Mouse (Mus musculus): Measurements from ENCODE around the gene Nf1. TPM values are rescaled to one million over a fixed set of nuclear protein-coding genes. Genes with fewer than 3 reads are reported as not detected.
A peak's percentile ranks its signal among the peaks of the same experiment; 100 is the strongest.

Gene Nf1
- polyA plus RNA-seq, 1 experiment from 2014 or later = 7.1 TPM

DNA sequence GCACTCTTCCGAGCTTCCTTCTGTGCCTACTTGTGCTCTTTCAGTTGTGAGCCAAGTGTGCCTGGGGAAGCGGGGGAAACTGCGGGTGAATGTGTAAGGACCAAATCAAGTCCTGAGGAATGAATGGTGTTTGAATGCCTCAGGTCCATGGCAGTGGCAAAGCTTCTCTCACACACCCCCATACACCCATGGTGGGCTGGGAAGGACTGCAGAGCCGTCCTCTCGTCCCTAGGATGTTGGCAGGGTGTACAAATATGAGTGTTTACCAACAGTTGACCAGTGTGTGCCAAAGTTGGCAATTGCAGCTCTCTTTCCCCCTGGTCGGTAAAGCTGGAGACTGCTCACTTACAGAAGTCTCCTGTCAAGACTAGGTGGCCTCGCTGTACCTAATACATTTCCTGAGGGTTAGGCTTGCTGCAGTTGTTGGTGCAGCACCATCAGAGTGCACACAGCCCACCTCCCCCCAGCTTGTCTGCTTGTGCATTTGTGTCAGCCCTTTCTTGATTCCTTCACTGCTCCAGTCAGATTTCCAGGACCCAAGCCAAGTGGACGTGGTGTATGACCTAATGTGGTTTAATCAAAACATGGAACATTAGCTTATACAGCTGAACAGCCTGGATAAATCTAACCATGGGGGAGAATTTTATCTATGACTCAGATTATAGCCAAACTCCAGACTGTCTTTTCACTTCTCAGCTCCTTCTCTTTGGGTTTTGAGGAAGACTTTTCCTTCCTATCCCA lies 194.6 kb downstream of the Nf1 start:
- WGBS = 79% methylated on average over 8 of the region's 8 CpGs
- H3K4me3 ChIP-seq = no peak overlapping the region
- H3K27ac ChIP-seq = no peak overlapping the region

DNA sequence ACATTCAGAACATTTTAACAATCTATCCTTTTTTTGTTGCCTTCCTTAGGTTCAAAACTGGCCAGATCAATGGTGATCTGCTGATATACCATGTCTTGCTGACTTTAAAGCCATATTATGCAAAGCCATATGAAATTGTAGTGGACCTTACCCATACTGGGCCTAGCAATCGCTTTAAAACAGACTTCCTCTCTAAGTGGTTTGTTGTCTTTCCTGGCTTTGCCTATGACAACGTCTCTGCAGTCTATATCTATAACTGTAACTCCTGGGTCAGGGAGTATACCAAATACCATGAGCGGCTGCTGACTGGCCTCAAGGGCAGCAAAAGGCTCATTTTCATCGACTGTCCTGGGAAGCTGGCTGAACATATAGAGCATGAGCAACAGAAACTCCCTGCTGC lies 196.1 kb downstream of the Nf1 start:
- ATAC-seq = no peak
- H3K27me3 ChIP-seq = no peaks in the 10 kb centered on the region
- no peak overlapping the region for H3K4me2 ChIP-seq
- no peak overlapping the region for H3K4me3 ChIP-seq
- no peak overlapping the region for H3K9ac ChIP-seq
- no peak overlapping the region for H3K27ac ChIP-seq
- H3K9me3 ChIP-seq (replicated peaks) = no peaks in the 10 kb centered on the region
- H3K4me1 ChIP-seq = peaks cover 6% of the 10 kb centered on the region; the same call in 1 of the 2 replicates
- H3K36me3 ChIP-seq (ENCODE audit: poor library complexity, severe bottlenecking) = peaks cover 37% of the 10 kb centered on the region
- WGBS = 87% methylated on average over 4 of the region's 4 CpGs

More for the DNA sequence above, 194.6 kb downstream of the Nf1 start:
- Histone ChIP-seq H3K36me3 (ENCODE audit: poor library complexity, severe bottlenecking) (peaks cover 33% of the 10 kb centered on the region), H3K9ac (no peak overlapping the region), H3K4me2 (no peak overlapping the region), H3K4me1 (peaks cover 6% of the 10 kb centered on the region; the same call in 1 of the 2 replicates), H3K9me3 (replicated peaks) (no peaks in the 10 kb centered on the region), H3K27me3 (no peaks in the 10 kb centered on the region)
- no peak for ATAC-seq

DNA sequence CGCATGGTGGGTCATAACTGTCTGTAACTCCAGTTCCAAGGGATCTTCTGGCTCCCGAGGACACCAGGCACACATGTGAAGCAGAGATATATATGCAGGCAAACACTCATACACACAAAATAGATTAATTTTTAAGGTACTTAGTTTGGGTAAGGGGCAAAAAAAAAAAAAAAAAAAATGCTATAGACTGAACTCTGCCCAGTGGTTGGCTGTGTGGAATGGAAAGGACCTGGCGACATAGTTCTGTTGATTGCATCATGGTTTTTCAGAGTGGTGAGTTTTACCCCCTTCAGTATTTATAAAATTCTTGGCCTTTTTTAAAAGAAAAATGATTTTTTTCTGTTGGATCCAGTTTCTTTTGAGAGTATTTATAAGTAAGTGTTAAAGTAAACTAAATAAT lies 196.8 kb downstream of the Nf1 start:
- peaks cover 6% of the 10 kb centered on the region; the same call in 1 of the 2 replicates for H3K4me1 ChIP-seq
- H3K4me3 ChIP-seq = no peak overlapping the region
- no peak overlapping the region for H3K4me2 ChIP-seq
- WGBS = 97% methylated on average over 3 of the region's 3 CpGs
- H3K9ac ChIP-seq = no peak overlapping the region
- no peak overlapping the region for H3K27ac ChIP-seq
- H3K9me3 ChIP-seq (replicated peaks) = no peaks in the 10 kb centered on the region
- ATAC-seq = no peak
- H3K27me3 ChIP-seq = no peaks in the 10 kb centered on the region
- H3K36me3 ChIP-seq (ENCODE audit: poor library complexity, severe bottlenecking) = peaks cover 42% of the 10 kb centered on the region

DNA sequence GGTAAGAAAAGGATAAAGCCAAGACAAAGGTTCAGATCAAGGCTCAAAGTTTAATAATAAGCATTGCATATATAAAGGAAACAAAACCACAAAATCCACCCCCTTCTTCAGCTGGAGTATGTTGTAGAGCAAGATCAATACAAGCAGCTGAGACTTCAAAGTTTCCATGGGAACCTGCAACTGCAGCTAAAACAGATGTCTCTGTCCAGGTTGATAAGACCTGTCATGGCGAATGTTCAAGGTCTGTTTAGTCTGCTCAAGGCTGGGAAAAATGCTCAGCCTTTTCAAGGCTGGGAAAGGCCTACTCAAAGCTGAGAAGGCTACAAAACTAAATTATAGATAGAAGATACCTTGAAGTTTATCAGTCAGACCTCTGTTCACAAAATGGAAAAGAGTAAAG lies 213.1 kb downstream of the Nf1 start:
- Histone ChIP-seq H3K36me3 (ENCODE audit: poor library complexity, severe bottlenecking) (peaks cover 86% of the 10 kb centered on the region), H3K9ac (no peak overlapping the region), H3K27me3 (no peaks in the 10 kb centered on the region), H3K27ac (no peak overlapping the region), H3K4me2 (no peak overlapping the region), H3K4me3 (no peak overlapping the region), H3K9me3 (replicated peaks) (no peaks in the 10 kb centered on the region), H3K4me1 (no peaks in the 10 kb centered on the region)
- no peak for ATAC-seq
- WGBS = 91% methylated on average over 1 of the region's 1 CpGs

DNA sequence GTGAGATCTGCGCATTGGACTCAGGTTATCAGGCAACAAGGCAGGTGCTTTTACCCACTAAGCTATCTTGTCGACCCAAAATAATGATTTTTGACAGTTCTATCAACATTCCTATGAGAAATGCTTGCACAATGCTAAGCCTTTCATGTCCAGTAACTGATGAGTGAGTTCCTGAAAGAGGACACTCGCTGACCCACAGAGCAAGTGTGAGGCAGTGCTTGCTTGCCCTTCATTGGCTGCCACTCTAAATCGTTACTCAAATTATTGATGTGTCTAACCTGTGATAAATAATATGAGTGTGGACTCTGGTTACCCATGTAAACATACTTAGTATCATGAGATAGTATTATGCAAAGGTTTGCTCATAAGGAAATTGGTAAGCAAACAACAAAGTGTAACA lies 221.0 kb downstream of the Nf1 start:
- H3K4me3 ChIP-seq = no peak overlapping the region
- H3K4me2 ChIP-seq = no peak overlapping the region
- no peaks in the 10 kb centered on the region for H3K4me1 ChIP-seq
- H3K27me3 ChIP-seq = no peaks in the 10 kb centered on the region
- H3K36me3 ChIP-seq (ENCODE audit: poor library complexity, severe bottlenecking) = peaks cover 83% of the 10 kb centered on the region
- 94% methylated on average over 4 of the region's 4 CpGs for WGBS
- no peak for ATAC-seq
- H3K27ac ChIP-seq = no peak overlapping the region
- no peak overlapping the region for H3K9ac ChIP-seq
- H3K9me3 ChIP-seq (replicated peaks) = no peaks in the 10 kb centered on the region

DNA sequence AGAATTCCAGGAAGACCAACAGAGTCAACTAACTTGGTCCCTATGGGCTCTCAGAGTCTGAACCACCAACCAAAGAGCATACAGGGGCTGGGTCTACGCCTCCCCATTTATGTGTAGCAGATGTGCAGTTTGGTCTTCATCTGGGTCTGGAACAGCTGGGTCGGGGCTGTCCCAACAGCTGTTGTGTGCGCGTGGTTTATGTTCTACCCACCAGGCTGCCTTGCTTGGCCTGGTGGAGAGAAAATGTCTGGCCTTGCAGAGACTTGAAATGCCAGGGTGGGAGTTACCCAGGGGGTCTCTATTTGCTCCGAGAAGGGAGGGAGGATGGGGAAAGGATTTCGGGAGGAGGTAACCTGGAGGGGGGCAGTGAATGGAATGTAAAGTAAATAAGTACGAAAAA lies 224.0 kb downstream of the Nf1 start:
- no peak for ATAC-seq
- no peak overlapping the region for H3K9ac ChIP-seq
- H3K4me3 ChIP-seq = no peak overlapping the region
- peaks cover 88% of the 10 kb centered on the region for H3K36me3 ChIP-seq (ENCODE audit: poor library complexity, severe bottlenecking)
- no peak overlapping the region for H3K4me2 ChIP-seq
- WGBS = 91% methylated on average over 7 of the region's 7 CpGs
- H3K27ac ChIP-seq = no peak overlapping the region
- H3K9me3 ChIP-seq (replicated peaks) = no peaks in the 10 kb centered on the region
- H3K27me3 ChIP-seq = no peaks in the 10 kb centered on the region
- no peaks in the 10 kb centered on the region for H3K4me1 ChIP-seq

DNA sequence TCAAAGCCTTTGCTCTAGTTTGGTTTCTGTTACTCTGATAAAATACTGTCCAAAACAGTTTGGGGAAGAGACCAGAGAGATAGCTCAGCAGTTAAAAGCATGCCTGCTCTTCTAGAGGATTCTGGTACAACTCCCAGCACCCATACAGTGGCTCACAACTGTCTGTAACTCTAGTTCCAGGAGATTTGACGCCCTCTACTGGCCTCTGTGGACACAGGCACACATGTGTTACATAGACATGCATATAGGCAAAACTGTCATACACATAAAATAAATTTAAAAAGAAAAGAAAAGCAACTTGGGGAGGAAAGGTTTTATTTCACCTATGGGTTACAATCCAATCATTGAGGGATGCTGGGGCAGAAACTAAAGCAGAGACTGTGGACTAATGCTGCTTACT lies 227.5 kb downstream of the Nf1 start:
- no peak for ATAC-seq
- H3K9me3 ChIP-seq (replicated peaks) = no peaks in the 10 kb centered on the region
- H3K36me3 ChIP-seq (ENCODE audit: poor library complexity, severe bottlenecking) = peaks cover 88% of the 10 kb centered on the region
- H3K4me3 ChIP-seq = no peak overlapping the region
- H3K4me1 ChIP-seq = no peaks in the 10 kb centered on the region
- no peak overlapping the region for H3K4me2 ChIP-seq
- no peak overlapping the region for H3K27ac ChIP-seq
- 84% methylated on average over 1 of the region's 1 CpGs for WGBS
- H3K9ac ChIP-seq = no peak overlapping the region
- H3K27me3 ChIP-seq = no peaks in the 10 kb centered on the region

DNA sequence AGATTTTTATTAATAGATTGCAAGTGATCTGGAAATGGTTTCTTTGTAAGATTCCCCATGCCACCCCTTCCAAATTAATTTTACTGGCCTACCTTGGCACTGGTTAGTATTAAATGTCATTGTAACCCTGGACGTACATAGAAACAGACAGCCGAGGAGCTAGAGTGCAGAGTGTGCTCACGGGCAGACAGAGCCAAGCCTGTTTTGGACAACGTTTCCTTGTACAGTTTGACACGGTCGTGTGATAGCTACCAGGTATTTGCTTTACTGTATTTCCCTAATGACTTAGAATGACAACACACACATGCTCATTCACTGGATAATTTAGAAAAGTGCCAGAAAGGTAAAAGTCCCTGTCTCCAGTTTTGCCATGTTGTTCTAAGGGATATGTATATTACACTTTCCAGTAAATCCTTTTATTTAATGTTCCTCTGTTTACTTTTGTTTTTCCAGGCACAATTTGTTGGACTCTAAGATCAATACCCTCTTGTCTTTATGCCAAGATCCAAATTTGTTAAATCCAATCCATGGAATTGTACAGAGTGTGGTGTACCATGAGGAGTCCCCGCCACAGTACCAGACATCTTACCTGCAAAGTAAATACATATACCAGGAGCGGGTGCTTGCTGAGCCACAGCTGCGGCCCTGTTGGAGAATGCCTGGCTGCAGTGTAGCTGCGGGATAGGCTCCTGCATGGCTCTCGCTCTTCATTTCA lies 228.9 kb downstream of the Nf1 start:
- Histone ChIP-seq H3K36me3 (ENCODE audit: poor library complexity, severe bottlenecking) (peaks cover 84% of the 10 kb centered on the region), H3K9me3 (replicated peaks) (no peaks in the 10 kb centered on the region), H3K4me2 (no peak overlapping the region), H3K4me3 (no peak overlapping the region), H3K4me1 (no peaks in the 10 kb centered on the region), H3K9ac (no peak overlapping the region), H3K27ac (no peak overlapping the region), H3K27me3 (no peaks in the 10 kb centered on the region)
- ATAC-seq = no peak
- 94% methylated on average over 11 of the region's 11 CpGs for WGBS

DNA sequence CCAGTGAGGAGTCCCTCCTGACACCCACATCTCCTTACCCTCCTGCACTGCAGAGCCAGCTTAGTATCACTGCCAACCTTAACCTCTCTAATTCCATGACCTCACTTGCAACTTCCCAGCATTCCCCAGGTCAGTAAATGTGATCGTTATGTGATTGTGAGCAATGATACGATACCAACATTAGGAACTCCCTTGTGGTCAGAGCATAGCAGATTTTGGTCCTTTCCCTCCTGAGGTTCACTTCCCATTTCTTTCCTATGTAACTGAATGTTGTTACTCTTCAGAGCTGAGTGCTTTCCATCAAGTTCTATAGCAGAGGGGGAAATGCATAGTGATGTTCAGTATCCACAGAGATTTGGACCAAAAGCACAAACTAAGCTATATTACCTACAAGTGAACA lies 230.8 kb downstream of the Nf1 start:
- Histone ChIP-seq H3K4me3 (no peak overlapping the region), H3K4me1 (no peaks in the 10 kb centered on the region), H3K36me3 (ENCODE audit: poor library complexity, severe bottlenecking) (peaks cover 88% of the 10 kb centered on the region), H3K9me3 (replicated peaks) (no peaks in the 10 kb centered on the region), H3K27me3 (no peaks in the 10 kb centered on the region), H3K27ac (no peak overlapping the region), H3K9ac (no peak overlapping the region), H3K4me2 (no peak overlapping the region)
- no peak for ATAC-seq
- 92% methylated on average over 2 of the region's 2 CpGs for WGBS

DNA sequence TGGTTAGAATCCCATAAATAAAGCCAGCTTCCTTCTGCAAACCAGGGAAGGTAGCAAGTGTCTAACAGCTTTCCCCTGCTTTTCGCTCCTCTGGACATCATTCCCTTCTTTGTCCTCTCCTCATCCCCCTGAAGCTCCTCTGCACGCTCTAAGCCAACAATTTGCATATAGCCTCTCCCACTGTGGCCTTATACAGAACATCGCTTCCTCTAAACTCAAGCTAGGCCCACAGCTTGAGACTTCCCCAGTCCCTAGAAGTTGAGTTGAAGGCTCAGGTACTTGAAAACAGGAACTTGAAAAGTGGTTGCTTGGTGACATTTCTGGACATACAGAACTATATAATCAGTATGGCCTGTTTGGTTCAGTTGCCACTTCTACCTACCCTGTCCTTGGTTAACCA lies 234.3 kb downstream of the Nf1 start:
- Histone ChIP-seq H3K36me3 (ENCODE audit: poor library complexity, severe bottlenecking) (peaks cover 72% of the 10 kb centered on the region), H3K27me3 (no peaks in the 10 kb centered on the region), H3K4me3 (no peak overlapping the region), H3K27ac (no peak overlapping the region), H3K4me2 (no peak overlapping the region), H3K9me3 (replicated peaks) (no peaks in the 10 kb centered on the region), H3K9ac (no peak overlapping the region), H3K4me1 (no peaks in the 10 kb centered on the region)
- WGBS = 71% methylated on average over 3 of the region's 3 CpGs
- ATAC-seq = no peak

DNA sequence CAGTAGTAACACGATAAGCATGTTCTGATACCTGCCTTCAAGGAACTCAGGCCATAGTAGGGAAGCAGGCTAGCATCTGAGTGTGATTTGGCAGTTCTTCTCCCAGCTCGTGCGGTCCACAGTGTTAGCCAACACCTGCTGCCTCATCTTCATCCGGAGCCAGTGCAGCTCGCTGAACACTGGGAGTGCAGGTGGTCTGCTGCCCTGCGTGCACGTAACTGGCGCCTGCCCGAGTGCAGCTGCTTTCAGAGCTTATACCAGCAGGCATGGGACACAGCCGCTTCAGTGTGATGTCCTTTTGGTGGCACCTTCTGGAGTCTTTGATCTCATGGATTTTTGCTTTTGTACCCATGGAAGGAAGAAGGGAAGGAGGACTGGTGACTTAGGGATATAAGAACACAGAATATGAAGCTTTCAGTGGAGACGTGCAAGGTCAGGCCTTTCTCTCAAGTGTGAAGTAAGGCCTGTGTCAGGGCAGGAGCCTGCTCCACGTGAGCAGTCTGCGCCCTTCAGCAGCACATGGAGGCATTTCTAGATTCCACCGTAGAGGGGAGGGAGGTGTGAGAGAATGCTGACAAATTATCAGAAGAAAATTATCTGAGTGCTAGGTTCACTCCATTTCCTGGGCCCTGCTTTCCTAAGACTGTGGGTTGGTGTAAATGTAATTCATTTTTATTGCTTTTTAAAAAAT lies 236.0 kb downstream of the Nf1 start:
- no peaks in the 10 kb centered on the region for H3K4me1 ChIP-seq
- H3K36me3 ChIP-seq (ENCODE audit: poor library complexity, severe bottlenecking) = peaks cover 65% of the 10 kb centered on the region
- H3K9ac ChIP-seq = no peak overlapping the region
- H3K4me2 ChIP-seq = no peak overlapping the region
- ATAC-seq = no peak
- no peaks in the 10 kb centered on the region for H3K9me3 ChIP-seq (replicated peaks)
- H3K27me3 ChIP-seq = no peaks in the 10 kb centered on the region
- 88% methylated on average over 14 of the region's 14 CpGs for WGBS
- H3K4me3 ChIP-seq = no peak overlapping the region
- H3K27ac ChIP-seq = no peak overlapping the region

DNA sequence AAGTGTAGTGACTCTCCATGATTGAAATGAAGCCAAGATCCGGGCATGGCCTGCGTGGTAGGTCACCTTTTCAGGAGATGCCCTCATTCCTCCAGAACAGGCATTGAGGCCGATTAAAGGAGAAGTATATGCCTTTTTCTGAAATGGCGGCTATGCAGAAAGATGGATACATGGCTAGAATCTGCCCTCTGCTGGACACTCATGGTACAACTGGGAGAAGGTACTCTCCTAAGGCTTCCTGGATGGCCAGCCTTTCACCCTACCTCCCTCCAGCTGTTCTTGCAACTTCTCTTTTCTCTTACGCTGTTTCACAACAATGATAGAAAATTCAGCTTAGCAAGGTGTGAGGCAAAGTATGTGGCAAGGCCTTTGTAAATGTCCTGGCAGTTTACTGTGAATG lies 238.2 kb downstream of the Nf1 start:
- 0 out of 2 replicates have a peak, but pooled peaks have one; percentile 24 for ATAC-seq
- Histone ChIP-seq H3K4me1 (no peaks in the 10 kb centered on the region), H3K4me3 (no peak overlapping the region), H3K36me3 (ENCODE audit: poor library complexity, severe bottlenecking) (peaks cover 52% of the 10 kb centered on the region), H3K4me2 (no peak overlapping the region), H3K9ac (no peak overlapping the region), H3K27me3 (no peaks in the 10 kb centered on the region), H3K9me3 (replicated peaks) (no peaks in the 10 kb centered on the region), H3K27ac (no peak overlapping the region)
- 49% methylated on average over 5 of the region's 5 CpGs for WGBS

Measured in forebrain, embryonic 13.5 days (tissue).